Mouse (Mus musculus) T-helper 2 cell (primary cell): ENCODE results near the gene Edc4.

Experiments used
- in situ Hi-C: fragments of 300-600 bp; cut with MboI, MseI; formaldehyde crosslinking; loops from one replicate; pipeline ENCODE4 v1.15.1; 2025; ENCODE audit warnings: high pct_unique_total_duplicates

Edc4 gene

DNA sequence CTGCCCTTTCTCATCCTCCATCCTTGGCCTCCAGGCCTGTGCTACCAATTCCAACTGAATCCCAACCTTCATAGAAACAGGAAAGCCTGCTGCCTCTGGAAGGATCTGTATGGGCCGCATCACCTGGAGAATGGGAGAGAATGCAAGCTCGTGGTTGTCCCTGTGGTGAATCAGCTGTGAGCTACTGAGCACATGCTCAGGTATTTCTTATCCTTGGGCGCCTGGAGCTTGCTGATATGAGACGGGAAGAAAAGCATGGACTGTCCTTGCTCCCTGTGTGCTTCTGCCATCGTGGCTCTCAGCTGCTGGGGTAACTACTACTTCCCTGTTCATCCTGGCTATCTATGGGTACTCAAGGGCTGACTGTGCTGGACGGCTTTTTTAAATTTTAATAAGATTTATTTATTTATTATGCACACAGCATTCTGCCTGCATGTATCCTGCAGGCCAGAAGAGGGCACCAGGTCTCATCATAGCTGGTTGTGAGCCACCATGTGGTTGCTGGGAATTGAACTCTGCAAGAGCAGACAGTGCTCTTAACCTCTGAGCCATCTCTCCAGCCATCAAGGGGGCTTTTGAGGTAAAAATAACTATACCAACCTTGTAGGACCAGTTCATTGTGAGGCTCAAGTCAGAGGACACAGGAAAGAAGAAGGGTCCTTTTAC, 14.2 kb upstream of the Edc4 start:
- in situ Hi-C loops = no loop called here

DNA sequence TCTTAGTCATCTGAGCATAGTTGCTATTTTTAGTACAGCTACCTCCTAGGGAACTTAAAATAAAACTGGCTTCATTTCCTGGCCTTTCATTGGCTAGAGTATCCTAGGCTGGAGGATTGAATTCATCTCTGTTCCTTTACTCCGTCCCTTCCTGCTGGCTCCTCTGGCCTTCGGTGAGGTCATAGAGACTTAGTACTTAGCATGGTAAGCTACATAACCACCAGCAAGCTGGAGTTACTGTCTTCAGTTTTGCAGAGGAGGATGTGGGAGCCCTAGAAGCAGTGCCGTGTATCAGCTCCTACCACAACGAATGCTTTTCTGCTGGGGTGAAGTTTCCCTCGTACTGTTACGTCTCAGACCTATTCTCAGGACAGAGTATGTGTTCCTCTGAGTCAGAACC, 6.4 kb upstream of the Edc4 start:
- in situ Hi-C loops = no loop called here

DNA sequence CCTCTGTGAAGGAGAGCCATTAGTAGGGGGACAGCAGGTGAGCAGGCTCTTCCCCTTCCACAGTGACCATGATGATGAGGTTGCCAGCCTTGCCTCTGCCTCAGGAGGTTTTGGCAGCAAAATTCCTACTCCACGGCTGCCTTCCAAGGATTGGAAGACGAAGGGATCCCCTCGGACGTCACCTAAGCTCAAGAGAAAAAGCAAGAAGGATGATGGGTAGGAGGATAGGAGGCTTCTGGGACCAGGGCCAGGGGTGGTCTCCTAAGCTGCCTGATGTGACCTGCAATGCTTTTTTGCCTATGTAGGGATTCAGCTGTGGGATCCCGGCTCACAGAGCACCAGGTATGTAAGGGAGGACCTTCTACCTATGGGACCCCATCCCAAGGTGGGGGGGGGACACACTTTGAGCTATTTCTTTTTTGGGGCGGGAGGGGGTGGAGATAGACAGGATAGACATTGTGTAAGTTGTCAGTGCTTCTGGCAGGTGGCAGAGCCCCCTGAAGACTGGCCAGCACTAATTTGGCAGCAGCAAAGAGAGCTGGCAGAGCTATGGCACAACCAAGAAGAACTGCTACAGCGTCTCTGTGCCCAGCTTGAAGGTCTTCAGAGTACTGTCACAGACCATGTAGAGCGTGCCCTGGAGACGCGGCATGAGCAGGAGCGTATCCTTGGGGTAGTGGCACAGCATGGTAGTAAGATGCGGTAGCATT, 9.2 kb downstream of the Edc4 start:
- in situ Hi-C loops = loop anchor here (5.0 kb wide), 1 partner anchor 37 kb away; no protein-coding TSS in a partner anchor

DNA sequence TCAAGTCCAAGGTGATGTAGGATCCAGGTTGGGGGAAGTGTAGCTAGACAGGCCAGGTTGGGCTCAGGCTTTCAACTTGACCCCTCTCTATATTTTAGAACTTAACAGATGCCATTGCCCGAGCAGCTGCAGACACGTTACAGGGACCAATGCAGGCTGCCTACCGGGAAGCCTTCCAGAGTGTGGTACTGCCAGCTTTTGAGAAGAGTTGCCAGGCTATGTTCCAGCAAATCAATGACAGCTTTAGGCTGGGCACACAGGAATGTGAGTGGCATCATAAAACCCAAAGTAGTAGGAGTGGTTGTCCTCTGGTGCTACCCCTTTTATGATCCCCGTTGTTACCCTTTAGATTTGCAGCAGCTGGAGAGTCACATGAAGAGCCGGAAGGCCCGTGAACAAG, 10.2 kb downstream of the Edc4 start:
- in situ Hi-C loops = loop anchor here (5.0 kb wide), 1 partner anchor 36 kb away; no protein-coding TSS in a partner anchor

DNA sequence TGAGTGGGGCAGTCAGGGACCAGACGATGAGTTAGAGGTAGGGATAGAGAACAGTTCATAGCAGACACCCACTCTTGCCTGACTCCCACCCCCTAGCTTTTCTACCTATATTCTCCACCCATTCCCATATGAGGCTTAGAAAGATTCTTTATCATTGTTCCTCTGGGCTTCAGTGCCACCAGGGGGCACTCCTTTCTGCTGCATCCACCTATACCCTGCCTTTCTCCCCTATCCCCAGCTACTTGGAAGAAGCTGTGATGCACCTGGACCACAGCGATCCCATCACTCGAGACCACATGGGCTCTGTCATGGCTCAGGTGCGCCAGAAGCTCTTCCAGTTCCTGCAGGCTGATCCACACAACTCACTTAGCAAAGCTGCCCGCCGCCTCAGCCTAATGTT, 11.8 kb downstream of the Edc4 start:
- in situ Hi-C loops = loop anchor here (5.0 kb wide), 1 partner anchor 35 kb away; no protein-coding TSS in a partner anchor

DNA sequence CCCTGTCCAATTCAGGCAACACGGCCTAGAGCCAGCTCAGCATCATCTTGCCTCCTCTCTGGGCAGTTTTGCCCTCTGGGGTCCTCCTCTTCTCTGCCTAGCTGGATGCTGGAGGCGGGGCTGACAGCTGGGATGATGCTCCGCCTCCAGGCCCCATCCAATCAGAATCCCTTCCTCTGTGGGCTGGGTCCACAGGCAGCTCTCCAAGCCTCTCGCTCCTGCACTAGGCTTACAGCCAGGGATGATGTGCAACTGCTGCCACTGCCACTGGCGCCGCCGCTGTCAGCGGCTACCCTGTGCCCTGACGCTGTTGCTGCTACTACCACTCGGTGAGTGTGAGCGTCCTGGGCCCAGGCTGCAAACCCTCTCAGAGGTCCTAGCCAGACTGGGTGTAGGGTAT, 12.7 kb downstream of the Edc4 start, which contains the start of gene Nrn1l:
Nrn1l (plus strand) TSS at position 229 of the 400 bp plus-strand sequence.
- in situ Hi-C loops = loop anchor here (5.0 kb wide), 1 partner anchor 34 kb away; no protein-coding TSS in a partner anchor

DNA sequence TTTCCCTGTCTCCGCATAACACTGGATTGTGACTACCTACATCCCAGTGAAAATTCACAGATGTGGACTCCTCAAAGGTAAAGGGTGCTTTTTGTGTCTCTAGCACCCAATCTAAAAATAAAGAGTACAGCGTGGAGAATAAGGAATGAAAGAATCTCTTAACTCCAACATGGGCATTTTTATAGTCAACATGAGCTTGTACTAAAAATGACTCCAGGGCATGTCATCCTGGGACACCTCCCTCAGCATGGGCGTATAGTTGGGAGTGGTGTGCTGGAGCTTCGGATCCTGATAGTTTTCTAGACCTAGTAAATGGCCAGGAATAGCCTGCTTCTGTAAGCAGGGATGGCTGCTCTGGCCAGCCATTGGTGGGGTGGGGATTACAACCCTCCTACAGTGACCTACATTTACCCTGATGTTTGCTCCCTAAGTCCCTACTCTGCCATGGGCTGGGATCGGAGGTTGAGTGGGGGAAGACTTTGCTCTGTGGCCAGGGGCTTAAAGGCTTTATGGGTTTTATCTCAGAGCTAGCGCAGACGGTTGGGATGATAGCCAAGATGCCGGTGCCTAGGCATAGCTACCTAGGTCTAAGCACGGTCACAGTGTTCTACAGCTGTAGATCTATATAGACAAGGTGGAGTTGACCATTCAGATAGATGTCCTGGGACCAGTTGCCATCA, 17.3 kb downstream of the Edc4 start:
- in situ Hi-C loops = no loop called here

DNA sequence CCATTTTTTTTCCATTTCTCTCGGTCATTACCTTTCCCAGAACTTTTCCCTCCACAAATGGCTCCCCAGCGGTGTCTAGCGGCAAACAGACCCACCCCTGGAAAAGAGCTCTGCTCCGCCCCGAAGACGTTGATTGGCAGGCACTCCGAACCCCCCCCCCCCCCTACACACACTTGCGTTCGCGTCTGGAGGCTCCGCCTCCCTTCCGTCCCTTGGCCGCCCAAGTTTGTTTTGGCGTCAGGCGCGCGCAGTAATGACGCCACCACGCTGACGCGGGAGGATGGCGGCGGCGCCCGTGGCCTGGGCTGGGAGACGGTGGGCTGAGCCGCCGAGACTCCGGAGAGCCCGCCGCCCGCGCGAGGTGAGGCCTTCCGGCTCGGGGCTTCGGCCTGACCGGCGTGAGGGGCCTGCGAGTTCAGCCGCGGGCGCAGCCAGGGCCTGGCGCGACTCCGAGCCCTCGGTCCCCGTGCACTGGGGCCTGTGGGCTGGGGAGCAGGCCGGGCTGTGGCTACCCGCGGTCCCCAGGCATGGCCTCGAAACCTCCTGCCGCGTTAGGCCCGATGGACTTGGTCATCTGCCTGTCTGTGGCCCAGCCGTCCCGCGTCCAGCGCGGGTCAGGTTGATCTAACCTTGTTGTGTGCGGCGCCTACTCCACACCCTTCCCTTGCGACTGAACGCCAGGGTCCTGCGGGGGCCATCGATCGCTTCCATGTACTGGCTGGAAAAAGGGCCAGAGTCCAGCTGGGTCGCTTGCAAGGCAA, 19.7 kb downstream of the Edc4 start, which contains the start of gene Pskh1:
Pskh1 (plus strand) TSS at position 262 of the 761 bp plus-strand sequence.
- in situ Hi-C loops = no loop called here

DNA sequence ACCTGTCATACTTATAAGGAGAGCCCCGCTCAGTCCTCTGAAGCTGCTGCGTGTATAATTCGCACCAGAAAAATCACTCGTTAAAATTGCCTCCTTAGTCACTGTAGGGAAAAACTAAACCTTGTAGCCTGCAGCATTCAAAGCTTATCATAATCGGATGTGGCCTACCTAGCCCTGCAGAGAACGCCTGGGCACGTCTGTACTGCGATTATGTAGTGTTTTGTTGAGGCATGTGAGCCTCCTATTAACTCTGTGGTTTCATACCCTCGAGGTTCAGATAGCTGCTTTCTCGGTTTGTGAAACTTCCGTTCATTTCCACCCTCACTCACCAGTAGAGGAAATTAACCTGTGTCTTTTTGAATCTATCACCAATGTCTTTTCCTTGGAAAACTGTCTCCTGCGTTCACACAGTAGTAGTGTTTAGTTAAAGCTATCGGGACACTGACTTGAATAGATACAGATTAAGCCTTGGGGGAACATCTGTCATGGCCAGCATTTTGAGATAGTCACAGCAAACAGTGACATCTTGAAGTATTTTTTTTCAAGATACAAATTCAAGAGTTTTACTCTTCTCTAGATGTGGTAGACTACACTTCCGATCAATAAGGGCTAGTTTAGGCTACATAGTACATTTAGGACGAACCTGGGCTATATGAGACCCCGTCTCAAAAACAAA, 20.4 kb downstream of the Edc4 start:
- in situ Hi-C loops = no loop called here

DNA sequence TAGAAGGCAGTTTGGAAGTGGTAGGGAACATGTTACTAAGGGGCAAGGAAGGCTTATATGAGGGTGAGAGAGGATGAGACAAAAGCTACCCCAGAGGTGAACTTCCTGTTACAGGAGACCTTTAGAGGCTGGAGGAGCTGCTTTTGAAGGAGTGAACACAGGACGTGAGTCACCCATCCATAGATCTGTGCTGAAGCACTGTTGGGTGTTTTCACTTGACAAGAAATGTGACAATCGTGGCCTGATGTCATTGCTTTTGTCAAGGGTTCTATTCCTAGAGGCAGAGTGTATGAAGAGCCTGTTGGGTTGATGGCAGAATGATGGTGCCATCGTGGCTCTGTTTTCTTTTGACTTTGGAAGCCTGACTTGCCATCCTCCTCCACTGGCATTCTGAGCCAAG, 38.7 kb downstream of the Edc4 start:
- in situ Hi-C loops = no loop called here

DNA sequence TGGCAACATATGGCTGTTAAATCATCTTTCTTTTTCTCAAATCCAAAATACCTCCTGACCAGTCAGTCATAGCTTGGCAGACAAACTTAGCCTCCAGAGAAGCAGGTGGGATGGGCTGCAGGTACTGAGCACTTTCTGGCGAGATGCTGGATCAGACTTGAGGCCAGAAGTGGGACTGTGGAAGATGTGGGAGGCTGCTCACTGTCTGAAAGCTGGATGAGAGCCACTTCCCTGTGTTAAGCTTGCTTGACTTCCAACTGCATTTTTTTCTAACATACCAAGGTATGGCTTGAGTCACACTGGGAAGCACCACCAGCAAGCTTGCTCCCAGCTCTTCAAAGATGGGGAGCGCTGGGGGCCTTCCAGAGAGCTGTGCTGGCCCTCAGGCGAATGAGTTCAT, 44.4 kb downstream of the Edc4 start:
- in situ Hi-C loops = loop anchor here (5.0 kb wide), 2 partner anchors 33 to 93 kb away; partner anchors contain the start of gene Nrn1l

DNA sequence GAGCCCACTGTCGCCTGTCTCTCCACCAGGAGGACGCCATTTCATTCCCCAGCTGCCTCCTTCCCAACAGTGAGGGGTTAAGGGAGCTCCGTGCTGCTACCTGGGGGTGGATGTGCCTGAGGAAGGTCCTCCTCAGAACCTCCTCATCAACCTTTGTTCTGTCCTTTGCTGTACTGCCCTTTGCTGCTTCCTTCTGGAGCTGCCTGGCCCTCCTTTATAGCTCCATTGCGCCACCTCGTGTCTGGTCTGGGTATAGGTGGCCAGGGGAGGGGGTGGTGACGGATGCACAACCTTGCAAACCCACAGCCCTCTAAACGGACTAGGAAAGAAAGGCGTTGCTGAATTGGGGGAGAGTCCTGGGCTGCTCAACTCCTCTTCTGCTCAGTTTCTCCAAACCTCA, 49.9 kb downstream of the Edc4 start:
- in situ Hi-C loops = loop anchor here (5.0 kb wide), 1 partner anchor 947 kb away; no protein-coding TSS in a partner anchor

DNA sequence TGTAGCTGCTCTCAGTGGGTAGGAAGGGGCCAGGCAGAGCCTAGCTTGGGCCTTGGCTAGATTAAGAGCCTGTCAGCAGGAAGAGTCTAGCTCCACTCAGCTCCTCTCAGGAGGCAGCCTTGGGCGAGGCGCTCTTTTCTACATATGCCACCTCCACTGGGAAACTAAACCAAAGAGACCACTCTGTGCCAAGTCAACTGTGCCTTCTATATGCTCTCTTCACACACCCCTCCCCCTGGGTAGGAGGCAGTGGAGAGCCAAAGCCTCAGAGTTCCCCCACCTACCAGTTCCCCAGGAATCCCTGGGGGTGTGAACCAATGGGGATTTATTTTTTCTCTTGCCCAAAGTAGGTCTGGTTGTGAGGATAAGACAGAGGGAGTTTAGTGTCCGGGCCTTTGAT, 50.6 kb downstream of the Edc4 start:
- in situ Hi-C loops = loop anchor here (5.0 kb wide), 1 partner anchor 946 kb away; no protein-coding TSS in a partner anchor

DNA sequence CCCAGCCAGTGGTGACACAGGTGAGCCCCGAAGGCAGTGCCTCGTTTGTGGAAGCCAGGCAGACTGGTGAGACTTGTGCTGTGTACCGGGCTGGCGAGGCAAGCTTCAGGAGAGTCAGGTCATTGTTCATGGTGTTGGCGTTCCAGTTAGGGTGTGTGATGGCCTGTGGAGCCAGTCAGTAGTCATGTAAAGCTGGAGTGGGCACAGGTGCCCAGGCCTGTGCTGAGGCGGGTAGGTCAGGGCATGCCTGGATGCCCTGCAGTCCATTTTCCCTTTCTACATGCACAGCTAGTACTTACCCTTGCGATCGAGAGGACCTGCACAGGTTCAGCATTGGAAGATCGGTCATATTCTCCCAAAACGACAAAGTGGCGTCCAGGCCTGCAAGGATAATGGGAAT, 51.8 kb downstream of the Edc4 start:
- in situ Hi-C loops = loop anchor here (5.0 kb wide), 1 partner anchor 945 kb away; no protein-coding TSS in a partner anchor

DNA sequence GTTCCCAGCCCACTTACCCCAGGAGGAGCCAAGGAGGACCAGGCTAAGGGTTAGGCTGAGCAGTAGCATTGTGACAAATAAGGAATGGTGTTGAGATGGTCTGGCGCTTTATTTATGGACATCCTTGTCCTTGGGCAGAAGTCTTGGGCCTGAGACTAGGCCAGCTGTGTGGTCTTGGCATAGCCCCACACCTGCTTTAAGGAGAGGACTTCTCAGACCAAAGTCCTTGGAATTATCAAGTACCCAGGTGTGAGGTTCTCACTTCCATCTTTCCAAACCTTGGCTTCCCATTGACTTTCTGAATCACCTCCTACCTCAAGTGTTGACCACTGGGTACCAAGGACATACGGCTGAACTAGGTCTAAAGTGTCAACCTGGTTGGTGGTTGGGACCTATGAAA, 53.1 kb downstream of the Edc4 start, which contains the start of gene Ctrl:
Ctrl (minus strand) TSS at position 101 of the 400 bp plus-strand sequence.
- in situ Hi-C loops = loop anchor here (5.0 kb wide), 1 partner anchor 944 kb away; no protein-coding TSS in a partner anchor

DNA sequence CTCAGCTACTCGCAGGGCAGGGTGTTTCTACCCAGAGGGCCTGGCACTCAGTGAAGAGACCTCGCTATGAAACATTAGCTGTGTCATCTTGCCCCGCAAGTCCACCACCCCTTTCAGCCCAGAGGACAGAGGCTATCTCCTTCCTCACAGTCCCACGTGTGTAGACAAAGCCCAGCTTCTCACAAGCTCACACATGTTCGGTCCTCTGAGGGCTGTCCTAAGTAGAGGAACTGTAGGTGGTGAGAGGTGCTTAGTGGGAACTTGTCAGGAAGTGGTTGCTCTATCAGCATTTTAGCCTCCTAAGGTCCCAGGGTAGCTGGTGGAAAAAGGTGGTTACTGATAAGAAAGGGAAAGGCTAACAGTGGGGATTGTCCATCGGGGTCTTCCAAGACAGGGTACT, 54.4 kb downstream of the Edc4 start:
- in situ Hi-C loops = loop anchor here (5.0 kb wide), 1 partner anchor 228 kb away; the partner anchor contains the start of genes 4933405L10Rik and Enkd1

DNA sequence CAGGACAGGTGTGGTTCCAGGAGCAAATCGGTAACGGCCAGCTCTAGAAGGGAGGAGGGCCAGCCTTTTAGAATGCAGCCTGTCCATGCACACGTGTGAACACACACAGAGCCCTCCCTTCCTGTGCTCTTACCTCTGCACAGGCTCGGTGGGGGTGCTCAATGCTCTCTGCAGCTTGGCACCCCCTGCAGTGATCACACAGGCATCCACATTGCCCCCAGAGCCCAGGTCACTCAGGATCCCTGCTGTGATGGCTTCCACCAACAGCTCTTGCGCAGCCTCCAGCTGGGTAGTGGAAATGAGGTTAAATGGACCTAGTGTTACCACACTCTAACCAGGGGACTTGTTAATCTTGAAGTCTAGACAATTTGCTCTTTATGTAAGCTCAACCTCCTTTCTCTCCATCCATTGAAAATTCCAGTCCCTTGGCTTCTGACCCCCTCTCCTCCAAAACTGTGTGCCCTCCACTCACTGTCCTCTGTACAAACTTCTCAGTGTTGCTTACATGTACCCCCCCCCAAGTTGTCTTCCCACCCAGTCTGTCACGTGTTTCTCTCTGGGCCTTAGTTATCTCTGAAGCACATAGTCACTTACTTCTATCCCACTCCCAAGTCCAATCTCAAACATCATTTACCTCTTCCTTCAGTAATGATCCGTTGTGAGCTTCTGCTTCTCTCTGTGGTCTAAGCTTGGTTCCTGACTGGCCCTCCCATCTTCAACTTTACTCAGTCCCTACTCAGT, 55.4 kb downstream of the Edc4 start:
- in situ Hi-C loops = loop anchor here (5.0 kb wide), 1 partner anchor 229 kb away; the partner anchor contains the start of genes 4933405L10Rik and Enkd1

DNA sequence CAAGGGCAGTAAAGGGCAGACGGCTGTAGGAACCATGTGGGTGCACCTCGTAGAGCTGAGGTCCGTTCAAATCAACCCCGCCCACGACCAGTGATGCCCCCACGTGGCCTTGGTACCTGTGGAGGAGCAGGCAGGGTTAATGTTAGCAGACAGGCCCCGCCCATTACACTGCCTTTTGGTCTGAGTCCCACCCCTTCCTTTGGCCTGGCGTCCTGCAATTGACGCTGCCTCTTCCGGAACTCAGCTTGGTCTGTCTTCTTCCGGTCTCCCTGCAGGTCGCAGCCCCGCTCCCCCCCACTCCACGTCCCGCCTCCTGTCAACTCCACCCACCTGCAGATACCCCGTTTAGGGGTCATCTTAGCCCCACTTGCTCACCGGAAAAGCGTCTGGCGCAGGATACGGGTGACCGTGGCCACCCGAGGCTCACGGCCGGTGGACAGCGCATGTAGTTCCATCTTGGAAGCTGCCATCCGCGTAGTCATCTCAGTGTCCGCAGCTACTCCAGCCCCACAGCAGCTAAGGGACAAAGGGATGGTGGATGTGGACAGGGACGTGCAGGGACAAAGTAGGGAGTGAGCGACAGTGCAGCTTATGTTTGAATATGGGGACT, 56.3 kb downstream of the Edc4 start:
- in situ Hi-C loops = loop anchor here (5.0 kb wide), 1 partner anchor 230 kb away; the partner anchor contains the start of genes 4933405L10Rik and Enkd1
